Mouse (Mus musculus): Measurements from ENCODE around the gene Ankrd36.

GRCm38 (mm10) chr11:5629033-5629432 lies 59.5 kb downstream of the Ankrd36 start:
- TF ChIP-seq CTCF (IDR thresholded peaks at IDR 0.05; ENCODE audit: borderline replicate concordance, insufficient read depth, low read length) (peak; percentile 61), POLR2A (IDR thresholded peaks at IDR 0.05; ENCODE audit: low read depth, low read length) (no peak)
